11 mouse cellular contexts compared by ENCODE assay signal in the genomic region with DNA sequence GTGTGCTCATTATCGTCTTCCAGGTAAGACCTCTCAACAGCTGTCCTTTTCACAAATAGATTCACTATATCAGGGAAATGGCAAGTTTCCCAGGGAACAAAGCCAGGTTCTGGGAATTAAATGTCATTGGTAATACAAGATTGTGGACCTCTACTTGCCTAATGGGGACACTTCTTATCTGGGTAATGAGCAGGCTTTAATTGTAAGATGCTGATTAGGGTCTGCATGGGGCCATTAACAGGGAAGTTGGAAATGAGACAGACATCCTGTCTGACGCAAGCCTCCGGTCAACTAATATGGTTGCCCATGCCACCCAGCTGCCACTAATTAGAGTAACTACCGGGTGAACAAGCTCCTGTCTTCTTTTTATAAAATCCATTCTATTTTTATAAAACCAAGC. TPM values are rescaled to one million over a fixed set of nuclear protein-coding genes. Genes with fewer than 3 reads are reported as not detected.
DNase-seq lines count a peak whose midpoint lies in the region; ATAC-seq lines count a peak whose summit lies in the region.
"Had no signal": no experiment of that assay in that cellular context is flagged by ENCODE, and none has a peak within 500 bp of the region (broad histone marks: within the 10 kb centered on the region; RNA-seq: fewer than 3 reads in every experiment).

No protein-coding gene starts in this region.

- WGBS in heart, embryonic 12.5 days: 56% methylated on average over 4 of the region's 4 CpGs
- 41% methylated on average over 4 of the region's 4 CpGs for WGBS in liver, embryonic 11.5 days

- H3K36me3 ChIP-seq in heart, embryonic 12.5 days: no peaks in the 10 kb centered on the region
- H3K36me3 ChIP-seq in liver, embryonic 11.5 days (ENCODE audit: control insufficient read depth, insufficient read depth, low read length): no peaks in the 10 kb centered on the region
- H3K36me3 ChIP-seq: limb, embryonic 13.5 days had no signal

- no peak for DNase-seq in heart, adult 8-10 months (ENCODE audit: low spot score)
- peak; percentile 71 for DNase-seq in retina, postnatal 1 day
- DNase-seq in retina, embryonic 14.5 days (ENCODE audit: low spot score): no peak
- no peak for DNase-seq in liver, embryonic 11.5 days (ENCODE audit: low spot score)
- no peak for DNase-seq in left cerebral cortex, adult 18-20 months (ENCODE audit: low spot score in 2 of 2)
- DNase-seq in layer of hippocampus, adult 18-20 months (ENCODE audit: low spot score in 2 of 2): no peak
- DNase-seq in frontal cortex, postnatal 25 days (ENCODE audit: low spot score in 2 of 2): no peak

- H3K9ac ChIP-seq in heart, embryonic 12.5 days: no peak overlapping the region
- peak overlapping the region; percentile 38 for H3K9ac ChIP-seq in liver, embryonic 11.5 days (ENCODE audit: low read depth, low read length)
- H3K9ac ChIP-seq: limb, embryonic 13.5 days had no signal

- H3K27me3 ChIP-seq in heart, embryonic 12.5 days (replicated peaks): no peaks in the 10 kb centered on the region
- no peaks in the 10 kb centered on the region for H3K27me3 ChIP-seq in liver, embryonic 11.5 days (replicated peaks; ENCODE audit: control insufficient read depth, insufficient read depth, low read length)
- H3K27me3 ChIP-seq: limb, embryonic 13.5 days had no signal

- 0 out of 2 replicates have a peak overlapping the region, but pooled peaks have one; percentile 8 for H3K27ac ChIP-seq in heart, embryonic 12.5 days (ENCODE audit: poor library complexity, severe bottlenecking)
- H3K27ac ChIP-seq in liver, embryonic 11.5 days (ENCODE audit: low read depth, low read length): peak overlapping the region; percentile 85
- H3K27ac ChIP-seq: limb, embryonic 13.5 days had no signal

- no peaks in the 10 kb centered on the region for H3K9me3 ChIP-seq in heart, embryonic 12.5 days (replicated peaks)
- H3K9me3 ChIP-seq in liver, embryonic 11.5 days (ENCODE audit: control insufficient read depth, low read length): no peaks in the 10 kb centered on the region
- H3K9me3 ChIP-seq: limb, embryonic 13.5 days had no signal

- no peak overlapping the region for H3K4me2 ChIP-seq in heart, embryonic 12.5 days
- H3K4me2 ChIP-seq in liver, embryonic 11.5 days: peak overlapping the region; percentile 51
- H3K4me2 ChIP-seq: limb, embryonic 13.5 days had no signal

- no peak for ATAC-seq in heart, embryonic 12.5 days (ENCODE audit: insufficient number of reproducible peaks, low FRiP score)
- no peak for ATAC-seq in liver, embryonic 11.5 days (replicated peaks; ENCODE audit: low FRiP score)
- ATAC-seq: CD4-positive, CD25-positive, alpha-beta regulatory T cell, adult 4 months; hindbrain, embryonic 16.5 days had no signal

- no peak overlapping the region for H3K4me3 ChIP-seq in heart, embryonic 12.5 days
- H3K4me3 ChIP-seq in liver, embryonic 11.5 days (ENCODE audit: low read depth, low read length): no peak overlapping the region; the same call in 1 of the 2 replicates
- H3K4me3 ChIP-seq: limb, embryonic 13.5 days had no signal

- H3K4me1 ChIP-seq in heart, embryonic 12.5 days (replicated peaks): peaks cover 18% of the 10 kb centered on the region
- peaks cover 44% of the 10 kb centered on the region for H3K4me1 ChIP-seq in liver, embryonic 11.5 days (replicated peaks; ENCODE audit: control insufficient read depth, insufficient read depth, low read length)

RNA-seq across cellular contexts. Expression of a gene that starts 4.6 kb away (rescaled TPM):
- polyA plus RNA-seq in heart, embryonic 12.5 days (2016; fragmentation: Nextera tagmentation; extraction: Ambion mirVana): 49.9 and 51.3 TPM in 2 replicates
- 100 to 1,000 TPM; 110 to 141 (median 120) TPM for total RNA-seq in heart, adult 8-10 months (2022)
- 18.9 and 21.8 TPM in 2 replicates for polyA plus RNA-seq in liver, embryonic 11.5 days (2014; fragmentation: Nextera tagmentation; extraction: Ambion mirVana)
- 10 to 100 TPM; 18.4 to 19.3 TPM for total RNA-seq in left cerebral cortex, adult 18-20 months (2021)
- total RNA-seq in layer of hippocampus, adult 18-20 months (2021): 10 to 100 TPM; 21.1 to 21.6 TPM
- polyA plus RNA-seq: CD4-positive, CD25-positive, alpha-beta regulatory T cell, adult 4 months had no signal

RNA-seq across cellular contexts. Expression of a gene that starts 32.9 kb away (rescaled TPM):
- polyA plus RNA-seq in heart, embryonic 12.5 days (2016; fragmentation: Nextera tagmentation; extraction: Ambion mirVana): 507 and 511 TPM in 2 replicates
- 100 to 1,000 TPM; 347 to 373 (median 363) TPM for total RNA-seq in heart, adult 8-10 months (2022)
- 261 and 285 TPM in 2 replicates for polyA plus RNA-seq in liver, embryonic 11.5 days (2014; fragmentation: Nextera tagmentation; extraction: Ambion mirVana)
- 100 to 1,000 TPM; 618 to 657 TPM for total RNA-seq in left cerebral cortex, adult 18-20 months (2021)
- total RNA-seq in layer of hippocampus, adult 18-20 months (2021): 100 to 1,000 TPM; 567 to 586 TPM

Comparison
In these comparisons a context has a peak if more than half of its experiments do, and no peak if none do; other contexts are left out.
1. RNA of a gene that starts 4.6 kb away (total RNA-seq): 110 to 141 TPM in heart, adult 8-10 months; 21.1 to 21.6 TPM in layer of hippocampus, adult 18-20 months and 18.4 to 19.3 TPM in left cerebral cortex, adult 18-20 months; every median in the first group is over 4 times any median in the second.